Mouse (Mus musculus) hindbrain, embryonic 15.5 days (tissue): ENCODE measurements around the gene Mbd3. TPM values are rescaled to one million over a fixed set of nuclear protein-coding genes. Genes with fewer than 3 reads are reported as not detected.
A peak's percentile ranks its signal among the peaks of the same experiment; 100 is the strongest.

Experiments used
- ATAC-seq: fragments of 200-750 bp; cut with Nextera tagmentation; 2 replicates; pipeline ENCODE4 v1.8.0; 2017; ENCODE audit warnings: low read depth, moderate number of reproducible peaks, moderate TSS enrichment; ENCODE audit not compliant: low FRiP score
- H3K27ac ChIP-seq: fragments of 300-500 bp; sonication (generic); replicated peaks from 2 replicates; pipeline ENCODE4 v1.5.1; 2015; ENCODE audit warnings: mild to moderate bottlenecking, inconsistent platforms
- H3K27me3 ChIP-seq: fragments of 300-500 bp; sonication (generic); 2 replicates; pipeline ENCODE4 v1.6.1; 2015; ENCODE audit warnings: control low read depth, inconsistent platforms
- H3K36me3 ChIP-seq: fragments of 300-500 bp; sonication (generic); 2 replicates; pipeline ENCODE4 v1.6.1; 2015; ENCODE audit warnings: control low read depth, inconsistent platforms
- H3K4me1 ChIP-seq: fragments of 300-500 bp; sonication (generic); replicated peaks from 2 replicates; pipeline ENCODE4 v1.6.1; 2015; ENCODE audit warnings: control low read depth, inconsistent platforms
- H3K4me2 ChIP-seq: fragments of 300-500 bp; sonication (generic); 2 replicates; pipeline ENCODE4 v1.6.1; 2015; ENCODE audit warnings: moderate library complexity, mild to moderate bottlenecking, inconsistent platforms
- H3K4me3 ChIP-seq: fragments of 300-500 bp; sonication (generic); 2 replicates; pipeline ENCODE4 v1.5.1; 2015; ENCODE audit warnings: mild to moderate bottlenecking, inconsistent platforms
- H3K9ac ChIP-seq: fragments of 300-500 bp; sonication (generic); 2 replicates; pipeline ENCODE4 v1.6.1; 2015; ENCODE audit warnings: inconsistent platforms
- H3K9me3 ChIP-seq: fragments of 300-500 bp; sonication (generic); 2 replicates; pipeline ENCODE4 v1.6.1; 2016; ENCODE audit warnings: control low read depth, inconsistent platforms
- WGBS: fragments of 180-500 bp; shearing (Covaris S2); methylation state at CpG from one replicate; pipeline ENCODE4 v1.1.7; 2015; 5-methylcytosine and 5-hydroxymethylcytosine counted together
- polyA plus RNA-seq: library from polyadenylated mRNA; unstranded; fragments of >200 nt; fragmentation: Nextera tagmentation; extraction: Ambion mirVana; gene quantifications from 2 replicates; pipeline ENCODE4 v1.2.1, GENCODE M21; 2015

Gene Mbd3
- 213 and 229 TPM in 2 replicates for polyA plus RNA-seq

- H3K36me3 ChIP-seq, result peaks cover 41% of the 10 kb centered on the region
- peak within 1 kb of the TSS; percentile 99 for H3K27ac ChIP-seq
- under 1% methylated on average over 75 of the region's 82 CpGs for WGBS
- H3K27me3 ChIP-seq, result no peaks in the 10 kb centered on the region
- H3K9me3 ChIP-seq, result no peaks in the 10 kb centered on the region
- peak within 1 kb of the TSS; percentile 93 for H3K9ac ChIP-seq
- ATAC-seq, result peak; percentile 98
- H3K4me1 ChIP-seq, result peaks cover 33% of the 10 kb centered on the region
- peak within 1 kb of the TSS; percentile 65 for H3K4me3 ChIP-seq
- peak within 1 kb of the TSS; percentile 89 for H3K4me2 ChIP-seq
These were observed at the start of gene Mbd3 for GRCm38 (mm10) chr10:80399191-80399972. TSS of gene Mbd3 (minus strand) at chr10:80399550.

GRCm38 (mm10) chr10:80445898-80446601 lies 46.7 kb upstream of the Mbd3 start:
- H3K9ac ChIP-seq, result no peak overlapping the region

GRCm38 (mm10) chr10:80445052-80445451 lies 45.7 kb upstream of the Mbd3 start:
- peaks cover 4% of the 10 kb centered on the region; the same call in 1 of the 2 replicates for H3K4me1 ChIP-seq
- H3K4me2 ChIP-seq, result no peak overlapping the region
- H3K9me3 ChIP-seq, result no peaks in the 10 kb centered on the region
- H3K4me3 ChIP-seq, result no peak overlapping the region
- 71% methylated on average over 1 of the region's 1 CpGs for WGBS
- H3K27ac ChIP-seq, result no peak overlapping the region
- no peak overlapping the region for H3K9ac ChIP-seq
- H3K36me3 ChIP-seq, result no peaks in the 10 kb centered on the region
- ATAC-seq, result no peak
- H3K27me3 ChIP-seq, result peaks cover 8% of the 10 kb centered on the region

More at GRCm38 (mm10) chr10:80445898-80446601, 46.7 kb upstream of the Mbd3 start:
- no peak overlapping the region for H3K27ac ChIP-seq
- H3K4me1 ChIP-seq, result peaks cover 4% of the 10 kb centered on the region; the same call in 1 of the 2 replicates
- H3K9me3 ChIP-seq, result no peaks in the 10 kb centered on the region
- ATAC-seq, result peak; percentile 86
- WGBS, result 6% methylated on average over 26 of the region's 26 CpGs
- peak overlapping the region; percentile 22 for H3K4me3 ChIP-seq
- no peaks in the 10 kb centered on the region for H3K36me3 ChIP-seq
- peaks cover 8% of the 10 kb centered on the region for H3K27me3 ChIP-seq
- peak overlapping the region; percentile 50 for H3K4me2 ChIP-seq

- Histone ChIP-seq H3K36me3 (no peaks in the 10 kb centered on the region), H3K4me2 (no peak overlapping the region), H3K9ac (no peak overlapping the region), H3K27ac (no peak overlapping the region), H3K27me3 (peaks cover 8% of the 10 kb centered on the region), H3K9me3 (no peaks in the 10 kb centered on the region), H3K4me1 (peaks cover 4% of the 10 kb centered on the region; the same call in 1 of the 2 replicates), H3K4me3 (no peak overlapping the region)
- ATAC-seq, result no peak
- 43% methylated on average over 5 of the region's 5 CpGs for whole genome bisulfite sequencing
These were observed 45.1 kb upstream of the Mbd3 start for GRCm38 (mm10) chr10:80444339-80445045.

- Histone ChIP-seq H3K4me1 (peaks cover 4% of the 10 kb centered on the region; the same call in 1 of the 2 replicates), H3K9me3 (no peaks in the 10 kb centered on the region), H3K27ac (no peak overlapping the region), H3K4me2 (no peak overlapping the region), H3K36me3 (no peaks in the 10 kb centered on the region), H3K27me3 (peaks cover 8% of the 10 kb centered on the region), H3K4me3 (no peak overlapping the region), H3K9ac (no peak overlapping the region)
- no peak for ATAC-seq
- WGBS, result 85% methylated on average over 8 of the region's 8 CpGs
These were observed 44.4 kb upstream of the Mbd3 start for GRCm38 (mm10) chr10:80443575-80444278.

- no peaks in the 10 kb centered on the region for H3K36me3 ChIP-seq
- no peak for ATAC-seq
- 53% methylated on average over 2 of the region's 2 CpGs for WGBS
- no peak overlapping the region for H3K4me3 ChIP-seq
- H3K4me2 ChIP-seq, result no peak overlapping the region
- no peaks in the 10 kb centered on the region for H3K9me3 ChIP-seq
- H3K27ac ChIP-seq, result no peak overlapping the region
- peaks cover 4% of the 10 kb centered on the region; the same call in 1 of the 2 replicates for H3K4me1 ChIP-seq
- no peak overlapping the region for H3K9ac ChIP-seq
- H3K27me3 ChIP-seq, result peaks cover 8% of the 10 kb centered on the region
These were observed 43.6 kb upstream of the Mbd3 start for GRCm38 (mm10) chr10:80442989-80443388.

GRCm38 (mm10) chr10:80441598-80441997 lies 42.2 kb upstream of the Mbd3 start:
- Histone ChIP-seq H3K4me2 (no peak overlapping the region), H3K36me3 (no peaks in the 10 kb centered on the region), H3K9me3 (no peaks in the 10 kb centered on the region), H3K4me3 (no peak overlapping the region), H3K27me3 (peaks cover 8% of the 10 kb centered on the region), H3K27ac (no peak overlapping the region), H3K4me1 (peaks cover 4% of the 10 kb centered on the region; the same call in 1 of the 2 replicates), H3K9ac (no peak overlapping the region)
- WGBS, result 65% methylated on average over 8 of the region's 8 CpGs
- no peak for ATAC-seq

GRCm38 (mm10) chr10:80440031-80440430 lies 40.7 kb upstream of the Mbd3 start:
- Histone ChIP-seq H3K36me3 (no peaks in the 10 kb centered on the region), H3K27ac (no peak overlapping the region), H3K4me3 (no peak overlapping the region), H3K4me2 (no peak overlapping the region), H3K9ac (no peak overlapping the region), H3K4me1 (no peaks in the 10 kb centered on the region), H3K27me3 (0 out of 2 replicates have a peak, but pooled peaks cover 2% of the 10 kb centered on the region), H3K9me3 (no peaks in the 10 kb centered on the region)
- ATAC-seq, result no peak

- Histone ChIP-seq H3K4me3 (no peak overlapping the region), H3K9ac (no peak overlapping the region), H3K4me1 (no peaks in the 10 kb centered on the region), H3K9me3 (no peaks in the 10 kb centered on the region), H3K27ac (no peak overlapping the region), H3K4me2 (no peak overlapping the region), H3K36me3 (no peaks in the 10 kb centered on the region), H3K27me3 (no peaks in the 10 kb centered on the region)
- ATAC-seq, result no peak
- 78% methylated on average over 4 of the region's 4 CpGs for WGBS
These were observed 38.6 kb upstream of the Mbd3 start for GRCm38 (mm10) chr10:80437973-80438372.

GRCm38 (mm10) chr10:80436276-80436675 lies 36.9 kb upstream of the Mbd3 start:
- H3K9me3 ChIP-seq, result no peaks in the 10 kb centered on the region
- peaks cover 16% of the 10 kb centered on the region for H3K4me1 ChIP-seq
- 15% methylated on average over 9 of the region's 9 CpGs for WGBS
- H3K27ac ChIP-seq, result no peak overlapping the region
- no peaks in the 10 kb centered on the region for H3K27me3 ChIP-seq
- H3K9ac ChIP-seq, result no peak overlapping the region
- H3K4me3 ChIP-seq, result no peak overlapping the region
- no peak overlapping the region for H3K4me2 ChIP-seq
- ATAC-seq, result no peak
- no peaks in the 10 kb centered on the region for H3K36me3 ChIP-seq

GRCm38 (mm10) chr10:80435764-80436163 lies 36.4 kb upstream of the Mbd3 start:
- 30% methylated on average over 7 of the region's 7 CpGs for WGBS
- peaks cover 22% of the 10 kb centered on the region for H3K4me1 ChIP-seq
- no peaks in the 10 kb centered on the region for H3K27me3 ChIP-seq
- H3K36me3 ChIP-seq, result peaks cover 2% of the 10 kb centered on the region; the same call in 1 of the 2 replicates
- H3K9ac ChIP-seq, result no peak overlapping the region
- no peaks in the 10 kb centered on the region for H3K9me3 ChIP-seq
- no peak overlapping the region for H3K27ac ChIP-seq
- H3K4me2 ChIP-seq, result no peak overlapping the region
- H3K4me3 ChIP-seq, result no peak overlapping the region
- no peak for ATAC-seq
